Mouse (Mus musculus) urinary bladder, adult 2 months (tissue): ENCODE results near the gene Cox18. TPM values are rescaled to one million over a fixed set of nuclear protein-coding genes. Genes with fewer than 3 reads are reported as not detected.
"Not testable (repeated sequence)": the region's sequence is repeated elsewhere in the genome, so short reads cannot be mapped to it uniquely, and the experiment has no call there.

Source experiments
- DNase-seq: peaks from one replicate; pipeline ENCODE4 v3.0.0; 2022; ENCODE audit warnings: low spot score
- polyA plus RNA-seq: library from polyadenylated mRNA; depleted of rRNA; stranded (reverse); fragments of >200 nt; gene quantifications from 2 replicates; pipeline ENCODE4 v1.2.3, GENCODE M21; 2012; rRNA removed

Cox18 gene
- 18.8 and 21.3 TPM in 2 replicates for polyA plus RNA-seq

DNA sequence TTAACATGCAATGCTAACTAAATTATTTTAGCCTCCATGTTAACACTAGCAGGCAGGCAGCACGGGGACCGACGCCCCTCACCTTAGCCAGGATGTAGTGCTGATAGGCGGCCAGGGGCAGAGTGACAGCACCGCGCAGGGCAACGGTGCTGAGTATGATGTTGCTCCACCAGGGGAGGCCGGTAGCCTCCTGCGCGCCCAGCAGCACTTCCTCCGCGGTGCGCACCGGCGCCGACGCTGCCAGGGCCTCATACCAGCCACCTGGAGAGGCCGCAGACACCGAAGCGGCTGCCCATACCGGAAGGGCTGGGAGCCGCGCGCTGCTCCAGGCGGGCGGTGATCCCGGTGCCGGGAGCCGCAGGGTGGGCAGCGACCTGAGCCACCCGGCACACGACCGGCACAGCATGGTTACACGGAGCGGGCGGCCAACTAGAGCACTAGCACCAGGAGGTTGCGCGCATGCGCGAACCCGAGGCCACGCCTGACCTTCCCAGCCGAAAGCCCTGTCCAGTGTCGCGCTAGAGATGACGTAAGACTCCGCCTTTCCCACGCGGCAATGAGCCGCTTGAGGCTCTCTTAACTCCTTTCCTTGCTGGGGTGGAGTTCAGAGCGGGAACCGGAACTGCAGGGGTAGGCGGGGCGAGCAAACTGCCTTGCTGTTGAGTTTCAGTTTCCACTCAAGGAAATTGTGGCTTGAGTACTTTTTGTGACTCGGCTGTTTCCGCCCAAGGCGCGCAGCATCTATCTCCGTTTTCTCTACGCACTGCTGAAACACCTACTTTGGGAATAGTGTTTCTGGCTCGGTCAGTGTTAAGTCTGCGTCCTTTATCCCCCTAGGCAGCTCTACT lies at the start of gene Cox18:
Cox18 (minus strand) TSS at position 468 of the 848 bp plus-strand sequence.
- DNase-seq = peak; percentile 97

DNA sequence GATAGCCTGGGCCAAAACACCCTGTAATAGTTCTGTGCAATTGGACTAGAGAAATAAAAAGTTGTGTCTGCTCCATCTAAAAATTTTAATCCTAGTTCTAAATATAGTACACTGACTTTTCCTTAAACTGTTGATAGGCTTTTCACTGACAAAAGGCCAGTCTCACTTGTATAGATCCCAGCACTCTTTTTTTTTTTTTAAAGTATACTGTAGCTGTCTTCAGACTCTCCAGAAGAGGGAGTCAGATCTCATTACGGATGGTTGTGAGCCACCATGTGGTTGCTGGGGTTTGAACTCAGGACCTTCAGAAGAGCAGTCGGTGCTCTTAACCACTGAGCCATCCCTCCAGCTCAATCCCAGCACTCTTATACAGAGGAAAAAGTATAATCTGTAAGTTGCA lies 38.4 kb upstream of the Cox18 start:
- DNase-seq = not testable (repeated sequence)

DNA sequence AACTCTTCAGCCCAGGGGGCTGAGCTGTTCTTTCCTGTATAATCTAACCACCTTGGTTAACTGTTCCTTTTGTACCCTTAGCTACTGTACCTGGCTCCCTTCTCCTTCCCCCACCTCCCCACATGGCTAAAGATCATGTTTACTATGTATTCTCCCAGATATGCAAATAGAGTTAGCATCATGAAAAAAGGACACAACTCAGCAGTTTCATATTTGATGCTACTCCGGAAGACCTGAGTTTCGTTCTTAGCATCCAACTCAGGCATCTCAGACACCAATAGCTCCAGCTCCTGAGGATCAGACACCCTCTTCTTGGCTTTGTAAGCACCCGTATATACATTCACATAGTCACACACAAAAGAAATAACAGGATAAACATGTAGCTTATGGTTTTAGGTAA lies 33.2 kb upstream of the Cox18 start:
- DNase-seq = no peak

DNA sequence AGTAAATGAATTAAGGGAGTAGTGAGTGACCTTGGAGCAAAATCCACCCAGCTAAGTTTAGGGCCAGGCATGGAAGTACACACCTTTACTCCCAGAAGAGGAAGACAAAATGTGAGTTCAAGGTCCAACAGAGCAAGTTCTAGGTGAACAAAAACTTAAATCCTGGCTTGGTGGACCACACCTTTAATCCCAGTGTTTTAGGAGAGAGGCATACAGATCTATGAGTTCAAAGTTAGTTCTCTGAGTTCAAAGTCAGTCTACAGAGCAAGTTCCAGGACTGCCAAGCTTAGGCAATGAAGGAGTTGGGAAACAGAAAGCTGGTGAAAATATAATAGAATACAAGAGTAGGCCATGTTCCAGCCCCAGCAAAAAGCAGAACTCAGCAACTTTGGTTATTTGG lies 23.7 kb upstream of the Cox18 start:
- DNase-seq = no peak

DNA sequence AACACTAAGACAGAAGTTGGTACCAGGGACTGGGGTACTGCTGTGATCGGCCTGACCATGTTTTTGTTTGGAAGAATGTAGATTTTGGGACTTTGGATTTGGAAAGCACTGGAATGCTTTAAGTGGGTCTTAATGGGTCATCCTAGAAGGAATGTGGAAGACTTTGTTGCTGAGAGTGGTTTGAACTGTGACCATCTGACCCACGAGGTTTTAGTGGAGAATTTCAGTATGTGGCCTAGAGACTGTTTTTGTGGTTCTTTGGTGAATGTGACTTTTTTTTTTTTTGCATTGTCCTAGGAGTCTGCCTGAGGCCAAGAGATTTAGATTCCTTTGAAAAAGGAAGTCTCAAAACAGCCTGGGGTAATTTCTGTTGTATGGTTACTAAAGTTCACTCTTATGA lies 23.2 kb upstream of the Cox18 start:
- DNase-seq = no peak

DNA sequence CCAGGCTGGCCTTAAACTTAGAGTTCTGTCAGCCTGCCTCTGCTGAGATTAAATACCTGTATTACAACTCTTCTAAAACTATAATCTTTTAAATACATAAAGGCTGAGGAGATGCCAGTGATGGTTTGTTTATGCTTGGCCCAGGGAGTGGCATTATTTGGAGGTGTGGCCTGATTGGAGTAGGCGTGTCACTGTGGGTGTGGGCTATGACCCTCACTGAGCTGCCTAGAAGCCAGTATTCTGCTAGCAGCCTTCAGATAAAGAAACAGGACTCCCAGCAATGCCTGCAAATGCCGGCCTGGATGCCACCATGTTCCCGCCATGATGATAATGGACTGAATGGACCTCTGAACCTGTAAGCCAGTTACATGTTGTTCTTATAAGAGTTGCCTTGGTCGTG lies 22.8 kb upstream of the Cox18 start:
- no peak for DNase-seq

DNA sequence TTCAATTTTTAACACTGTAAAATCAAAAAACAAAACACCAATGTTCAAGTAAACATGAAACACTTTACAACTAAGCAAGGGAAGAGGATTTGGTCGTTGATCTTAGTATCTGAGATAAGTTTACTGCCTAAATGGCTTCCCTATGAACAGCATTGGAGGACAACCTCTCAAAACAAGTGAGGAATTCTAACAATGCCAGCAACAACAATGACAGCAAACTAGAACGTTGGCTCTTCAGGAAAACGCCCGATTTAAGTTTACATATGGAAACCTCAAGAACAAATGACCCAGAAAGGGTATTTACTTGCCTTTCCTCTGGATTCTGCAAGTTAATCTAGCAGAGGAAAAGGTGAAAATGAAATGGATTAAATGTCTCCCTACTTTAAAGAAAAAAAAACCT lies 21.6 kb upstream of the Cox18 start:
- no peak for DNase-seq

DNA sequence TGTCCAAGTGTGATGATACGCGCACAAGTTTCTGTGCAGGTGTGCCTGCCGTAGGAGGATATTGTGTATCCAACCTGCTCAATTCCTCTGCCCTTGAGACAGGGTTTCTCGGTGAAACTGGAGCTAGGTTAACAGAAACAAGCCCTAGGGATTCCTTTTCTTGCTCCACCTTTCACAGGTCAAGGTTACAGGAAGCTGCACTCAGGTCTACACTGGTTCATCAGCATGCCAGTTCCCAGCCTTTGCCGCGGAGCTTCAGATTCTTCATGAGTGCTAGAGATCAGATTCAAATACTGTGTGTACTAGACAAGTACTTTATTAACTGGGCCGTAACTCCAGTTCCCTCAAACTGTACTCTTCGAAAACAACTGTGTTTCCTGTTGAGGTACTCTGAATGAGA lies 11.4 kb upstream of the Cox18 start:
- DNase-seq = no peak

DNA sequence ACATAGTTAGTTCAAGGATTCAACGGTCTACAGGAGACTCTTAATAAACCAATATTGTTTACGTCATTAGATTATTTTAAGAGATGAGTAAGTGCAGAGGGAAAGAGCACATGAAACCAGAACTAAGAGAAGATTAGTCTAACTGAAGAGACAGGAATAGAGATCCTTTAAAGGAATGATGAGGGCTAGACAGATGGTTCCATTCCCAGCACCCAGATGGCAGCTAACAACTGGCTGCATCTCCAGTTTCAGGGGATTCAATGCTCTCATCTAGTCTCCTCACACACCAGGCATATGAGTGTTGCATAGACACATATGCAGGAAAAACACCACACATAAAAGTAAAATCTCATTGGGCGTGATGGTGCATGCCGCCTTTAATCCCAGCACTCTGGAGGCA lies 9.5 kb upstream of the Cox18 start:
- no peak for DNase-seq

DNA sequence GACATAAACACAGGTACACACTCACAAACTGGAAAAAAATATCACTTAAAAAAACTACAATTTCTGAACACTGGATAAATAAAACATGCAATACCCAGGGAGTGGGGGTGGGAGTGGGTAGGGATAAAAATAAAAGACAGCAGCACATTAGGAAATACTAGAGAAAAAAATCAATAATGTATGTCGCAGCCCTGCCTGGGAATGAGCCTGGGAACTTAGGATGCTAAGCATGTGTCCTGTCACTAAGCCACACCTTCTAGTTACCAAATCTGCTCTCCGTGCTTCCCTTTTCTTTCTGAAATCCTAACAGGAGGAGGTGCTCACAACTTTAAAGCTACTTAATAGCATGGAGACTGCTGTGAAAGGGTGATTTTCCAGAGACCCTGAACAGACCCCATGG lies 6.0 kb upstream of the Cox18 start:
- no peak for DNase-seq

DNA sequence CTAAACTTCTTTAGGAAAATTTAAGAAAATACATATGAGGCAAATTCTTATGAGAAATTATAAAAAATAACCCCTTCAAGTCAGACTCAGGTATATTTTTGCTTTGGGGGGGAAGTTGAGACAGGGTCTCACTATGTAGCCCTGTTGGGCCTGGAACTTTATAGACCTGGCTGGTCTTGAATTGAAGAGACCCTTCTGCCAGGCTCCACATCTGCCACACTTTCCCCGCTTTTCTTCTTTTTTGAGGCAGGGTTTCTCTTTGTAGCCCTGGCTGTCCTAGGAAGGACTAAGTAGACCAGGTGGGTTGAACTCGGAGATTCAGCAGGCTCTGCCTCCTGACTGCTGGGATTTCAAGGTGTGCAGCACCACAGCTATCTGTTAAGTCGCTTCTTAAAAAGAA lies 2.9 kb upstream of the Cox18 start:
- DNase-seq = no peak

DNA sequence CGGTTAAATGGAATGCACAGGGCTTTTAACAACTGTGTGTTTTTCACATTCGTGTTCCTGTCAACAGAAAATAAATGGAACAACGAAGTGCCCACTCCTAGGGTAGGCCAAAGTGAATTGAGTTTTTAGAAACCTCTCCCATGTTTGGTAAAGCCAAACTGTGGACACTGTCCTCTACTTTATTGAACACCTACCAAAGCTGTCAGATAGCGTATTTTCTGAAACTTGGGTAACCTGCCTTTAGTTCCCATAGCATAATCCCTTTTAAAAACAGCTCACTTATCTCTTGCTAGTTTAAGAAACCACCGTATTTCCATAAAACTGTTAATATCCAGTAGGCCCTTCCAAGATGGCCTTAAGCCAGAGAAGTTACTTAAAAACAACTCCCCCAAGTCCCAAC lies 929 bp upstream of the Cox18 start:
- DNase-seq = no peak

DNA sequence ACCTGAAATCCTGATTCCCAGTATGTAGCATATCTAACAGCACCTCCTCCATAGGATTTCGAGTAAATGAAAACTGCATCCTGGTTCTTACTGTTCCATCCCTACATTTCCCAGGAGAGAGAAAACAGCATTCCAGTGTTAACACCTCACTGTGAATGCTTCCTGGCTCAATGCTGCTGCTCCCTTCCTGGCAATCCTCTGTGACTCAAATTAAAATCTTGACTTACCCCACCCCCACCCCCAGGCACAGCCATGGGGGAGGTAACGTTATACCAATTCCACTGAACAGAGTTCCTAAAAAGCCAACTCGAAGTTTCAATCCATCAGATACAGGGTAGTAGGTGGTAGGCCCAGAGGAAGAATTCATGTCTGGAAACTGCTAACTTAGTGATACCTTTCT lies 864 bp downstream of the Cox18 start:
- no peak for DNase-seq

DNA sequence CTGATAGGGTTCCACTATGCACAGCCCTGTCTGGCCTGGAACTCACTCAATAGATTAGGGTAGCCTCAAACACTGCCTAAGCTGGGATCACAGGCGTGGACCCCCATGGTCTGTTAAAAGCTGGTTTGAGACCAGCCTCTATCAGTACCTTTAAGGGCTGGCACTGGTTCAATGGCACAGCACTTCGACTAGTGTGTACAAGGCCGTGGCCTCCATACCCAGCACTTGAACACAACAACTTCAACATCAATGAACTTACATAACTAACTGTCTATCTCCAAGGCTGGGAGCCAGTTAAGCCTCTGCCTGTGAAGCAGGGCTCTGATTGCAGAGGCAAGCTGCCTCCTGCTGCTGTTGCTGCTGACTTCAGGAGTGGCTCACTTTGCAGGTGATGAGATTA lies 6.0 kb downstream of the Cox18 start:
- no peak for DNase-seq

DNA sequence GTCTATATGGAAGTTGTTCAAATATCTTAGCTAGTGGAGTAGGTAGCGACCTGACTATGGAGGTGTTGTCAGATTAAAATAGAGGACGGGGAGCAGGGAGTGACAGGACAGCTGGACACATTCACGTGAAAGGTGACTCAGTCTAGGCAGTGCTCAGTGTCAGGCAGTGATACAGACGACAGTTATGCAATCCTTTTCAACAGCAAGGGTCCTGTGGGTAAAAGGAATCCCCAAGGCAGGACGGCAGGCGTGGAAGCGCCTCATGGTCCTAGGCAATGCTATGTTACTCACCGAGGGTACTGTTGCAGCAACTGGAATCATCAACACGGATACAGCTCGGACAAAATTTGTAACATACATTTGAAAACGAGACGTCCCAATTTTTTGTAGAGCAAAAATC lies 6.6 kb downstream of the Cox18 start:
- no peak for DNase-seq

DNA sequence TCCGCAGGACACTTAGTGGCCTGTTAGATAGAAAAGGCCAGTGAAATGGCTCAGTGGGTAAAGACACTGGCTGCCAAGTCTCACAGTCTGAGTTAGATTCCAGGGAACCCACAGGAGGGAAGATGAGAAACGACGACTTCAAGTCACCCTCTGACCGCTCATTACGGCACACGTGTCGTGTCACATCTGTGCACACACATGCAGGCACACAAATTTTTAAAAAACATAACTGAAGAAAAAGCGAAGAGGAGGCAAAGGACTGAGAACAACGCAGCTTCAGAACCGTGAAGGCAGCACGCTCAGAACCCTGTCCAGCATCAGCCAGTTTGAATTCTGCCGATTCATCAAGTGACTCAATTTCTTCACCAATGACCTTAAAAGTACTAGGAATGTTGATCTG lies 10.4 kb downstream of the Cox18 start:
- no peak for DNase-seq

DNA sequence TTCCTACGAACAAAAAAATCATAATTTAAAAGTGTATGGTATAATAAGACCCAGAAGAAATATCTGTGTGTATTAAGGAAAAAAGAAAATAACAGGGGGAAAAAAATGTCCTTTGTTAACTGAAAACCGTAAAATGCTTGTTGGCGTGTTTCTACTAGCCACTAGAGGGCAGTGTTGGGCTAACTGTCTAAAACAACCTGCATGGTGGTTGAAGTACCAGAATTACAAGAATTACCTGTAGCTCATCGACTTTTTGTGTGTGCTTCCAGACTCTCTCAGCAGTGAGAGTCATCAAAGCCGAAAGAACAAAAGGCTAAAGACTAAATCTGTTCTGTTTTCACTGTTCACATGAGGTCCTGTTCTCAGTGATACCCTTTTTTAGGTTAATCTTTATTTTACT lies 20.6 kb downstream of the Cox18 start:
- no peak for DNase-seq

DNA sequence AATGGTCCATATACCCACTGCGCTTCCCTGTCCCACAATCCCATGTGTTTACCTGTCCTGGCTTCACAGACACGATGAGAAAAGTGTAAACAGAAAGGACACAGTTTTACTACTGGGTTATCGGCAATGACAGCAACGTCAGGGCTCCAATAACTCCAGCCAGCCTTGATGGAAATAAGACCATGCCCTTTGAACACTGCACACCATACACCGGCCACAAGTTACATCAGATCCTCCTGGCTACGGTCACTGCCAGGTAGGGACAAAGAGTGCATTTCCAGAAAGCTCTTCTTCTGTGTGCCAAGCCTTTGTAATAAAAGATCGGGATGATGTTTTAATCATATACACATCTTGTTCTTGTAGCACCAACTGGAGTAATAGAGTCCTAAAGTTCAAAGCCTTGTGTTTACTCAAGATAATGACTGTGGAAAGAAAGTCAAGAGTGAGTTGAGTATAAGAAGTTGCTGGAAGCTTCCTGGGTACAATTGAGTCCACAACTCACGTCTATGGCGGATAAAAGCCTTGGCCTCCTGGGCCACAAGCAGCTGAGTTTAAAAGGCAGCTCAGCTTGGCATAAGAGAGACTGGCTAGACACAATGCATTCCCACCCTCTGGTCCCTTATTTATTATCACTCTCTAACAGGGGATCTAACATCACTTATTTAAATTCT lies 21.2 kb downstream of the Cox18 start:
- DNase-seq = no peak

DNA sequence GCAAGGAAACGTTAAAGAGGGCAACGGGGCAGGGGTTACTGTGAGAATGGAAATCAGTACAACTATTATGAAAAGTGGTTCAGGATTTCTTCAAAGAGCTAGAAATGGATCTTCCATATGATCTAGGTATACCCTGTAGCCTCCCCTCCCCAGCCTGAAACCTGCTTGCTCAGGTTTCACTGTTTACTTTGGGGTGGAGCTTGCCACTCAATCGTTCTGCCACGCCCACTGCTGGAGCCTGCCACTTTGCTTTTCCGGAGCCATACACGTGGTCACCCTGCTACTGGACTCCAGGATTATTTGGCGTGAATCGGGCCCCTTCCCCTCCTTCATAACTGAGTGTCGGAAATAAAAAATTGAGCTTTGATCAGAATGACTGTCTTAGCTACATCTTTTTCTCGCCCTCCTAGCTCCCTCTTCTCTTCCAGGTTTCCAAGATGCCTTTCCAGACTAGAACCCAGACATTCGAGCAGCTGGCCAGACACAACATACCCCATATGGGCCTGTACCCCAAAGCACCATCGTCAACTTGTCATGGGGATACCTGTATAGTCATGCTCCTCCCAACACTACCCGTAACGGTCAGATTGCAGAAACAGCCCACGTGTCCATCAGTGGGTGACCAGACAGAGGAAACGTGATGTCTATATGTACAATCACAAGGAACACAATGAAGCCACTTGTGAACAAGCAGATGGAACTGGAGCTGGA lies 23.7 kb downstream of the Cox18 start:
- DNase-seq = no peak

DNA sequence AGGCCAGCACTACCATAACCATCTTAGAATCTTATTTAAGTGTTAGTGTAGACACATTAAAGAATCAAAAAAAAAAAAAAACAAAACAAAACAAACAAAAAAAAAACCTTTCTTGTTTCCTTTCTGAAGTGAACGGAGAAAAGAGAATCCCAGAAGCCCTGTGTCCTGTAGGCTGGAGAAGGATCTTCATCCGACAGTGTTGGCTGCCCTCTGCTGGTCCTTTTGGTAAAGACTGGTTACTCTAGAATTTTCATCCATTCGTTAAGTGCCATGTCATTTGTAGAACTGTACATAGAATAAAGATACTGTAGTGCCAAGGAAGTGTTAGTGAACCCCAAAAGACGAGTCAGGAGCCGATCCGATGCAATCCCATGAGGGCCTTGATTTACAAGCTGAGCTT lies 29.0 kb downstream of the Cox18 start:
- no peak for DNase-seq

DNA sequence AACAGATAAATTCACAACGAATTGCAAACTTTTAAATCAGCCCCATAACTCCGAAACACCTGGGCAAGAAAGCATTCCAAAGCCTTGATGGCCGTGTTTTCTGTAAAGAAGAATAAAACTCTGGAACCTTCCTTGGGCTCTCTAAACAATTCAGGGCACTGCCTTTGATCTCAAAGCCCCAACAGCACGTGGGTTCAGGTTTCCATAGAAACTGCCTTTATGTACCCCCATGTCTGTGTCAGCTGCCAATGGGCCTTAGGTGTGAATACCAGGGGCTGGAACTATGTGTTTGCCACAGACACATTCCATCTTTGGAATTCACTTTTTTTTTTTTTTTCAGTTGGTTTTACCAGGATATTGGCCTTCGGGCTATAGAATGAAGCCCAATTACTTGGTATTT lies 41.0 kb downstream of the Cox18 start:
- DNase-seq = no peak

DNA sequence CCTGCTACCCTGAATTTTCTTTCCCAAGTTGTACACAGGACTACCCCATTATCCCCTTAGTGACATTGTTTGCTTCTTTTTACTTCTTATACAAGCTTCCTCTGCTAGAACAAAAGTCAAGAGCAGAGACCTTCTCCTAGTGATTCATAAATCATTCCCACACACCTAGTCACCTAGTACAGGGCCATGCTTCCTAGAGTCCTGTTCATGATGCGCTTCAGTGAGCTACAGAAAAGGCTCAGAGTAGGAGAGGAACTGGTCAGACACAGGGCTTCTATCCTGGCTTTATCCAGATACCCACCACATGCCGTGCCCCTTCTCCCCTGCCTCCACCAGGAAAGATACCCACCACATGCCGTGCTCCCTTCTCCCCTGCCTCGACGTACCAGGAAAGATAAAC lies 44.7 kb downstream of the Cox18 start:
- DNase-seq = no peak

DNA sequence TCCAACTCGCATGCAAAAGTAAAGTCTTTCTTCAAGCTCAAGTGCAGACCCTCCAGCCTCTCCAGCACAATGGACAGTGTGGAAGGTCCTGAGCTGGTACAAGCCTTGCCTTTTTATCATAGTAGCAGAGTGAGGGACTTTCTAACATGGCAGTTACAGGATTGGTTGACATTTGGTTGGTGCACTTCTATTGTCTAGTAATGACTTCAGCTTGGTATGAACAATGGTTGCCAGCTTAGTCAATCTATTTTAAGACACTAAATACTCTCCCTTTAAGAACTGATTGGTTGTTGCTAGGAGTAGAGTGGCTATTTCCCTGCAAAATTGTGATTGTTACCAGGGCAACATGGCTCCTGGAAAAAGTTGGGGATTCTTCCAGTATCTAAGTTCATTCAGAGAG lies 45.7 kb downstream of the Cox18 start:
- DNase-seq = no peak
